In the genomic region with DNA sequence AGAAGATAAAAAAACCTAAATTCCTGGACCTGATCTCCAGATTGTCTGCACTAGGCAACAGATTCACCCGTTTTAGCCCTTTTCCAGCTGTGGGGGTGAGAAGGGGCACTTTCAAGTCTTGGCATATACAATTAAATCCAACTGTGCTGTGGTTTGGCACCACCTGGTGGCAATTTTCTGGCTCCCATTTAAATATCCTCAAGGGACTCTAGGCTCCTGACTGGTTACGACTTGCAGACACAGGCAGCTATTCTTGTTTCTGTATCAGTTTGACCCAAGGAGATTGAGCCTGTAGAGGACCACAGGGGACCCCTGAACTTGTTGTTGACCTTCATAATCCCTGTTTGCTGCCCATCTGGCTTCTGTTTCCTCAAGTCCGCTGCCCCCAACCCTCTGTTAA, we compare ENCODE assay signal across 9 mouse cellular contexts.
A peak's percentile ranks its signal among the peaks of the same experiment; 100 is the strongest.
DNase-seq lines count a peak whose midpoint lies in the region; ATAC-seq lines count a peak whose summit lies in the region.
"Had no signal": no experiment of that assay in that cellular context is flagged by ENCODE, and none has a peak within 500 bp of the region (broad histone marks: within the 10 kb centered on the region; RNA-seq: fewer than 3 reads in every experiment).

No protein-coding gene starts in this region.

- peaks cover 24% of the 10 kb centered on the region for H3K4me1 ChIP-seq in limb, embryonic 10.5 days
- H3K4me1 ChIP-seq: stomach, embryonic 15.5 days had no signal

- DNase-seq in heart, adult 11 months: peak; percentile 81
- no peak for DNase-seq in heart, postnatal 36 days
- peak; percentile 42 for DNase-seq in testis, postnatal 10 days (ENCODE audit: low spot score)
- DNase-seq in testis, postnatal 14 days (ENCODE audit: low spot score): no peak
- DNase-seq in fibroblast of lung, adult 2 months (ENCODE audit: low read depth): peak; percentile 1
- DNase-seq in limb, embryonic 10.5 days (ENCODE audit: low spot score): peak; percentile 78

- no peaks in the 10 kb centered on the region for H3K36me3 ChIP-seq in limb, embryonic 10.5 days
- H3K36me3 ChIP-seq: stomach, embryonic 15.5 days had no signal

- ATAC-seq in monocyte, adult 5-6 weeks (replicated peaks; ENCODE audit: insufficient number of reproducible peaks, low FRiP score, low TSS enrichment, poor library complexity, severe bottlenecking): no peak
- no peak for ATAC-seq in megakaryocyte progenitor cell, adult 5-6 weeks (replicated peaks; ENCODE audit: poor library complexity)

- H3K4me3 ChIP-seq in limb, embryonic 10.5 days: no peak overlapping the region
- H3K4me3 ChIP-seq: stomach, embryonic 15.5 days had no signal

- no peaks in the 10 kb centered on the region for H3K9me3 ChIP-seq in limb, embryonic 10.5 days (replicated peaks)
- H3K9me3 ChIP-seq: stomach, embryonic 15.5 days had no signal

- 0 out of 2 replicates have a peak, but pooled peaks cover 6% of the 10 kb centered on the region for H3K27me3 ChIP-seq in limb, embryonic 10.5 days (ENCODE audit: low read depth, poor library complexity, severe bottlenecking)
- H3K27me3 ChIP-seq: stomach, embryonic 15.5 days had no signal

- intact Hi-C loops in heart, postnatal 36 days (cut with DNase I): no loop called here

- no peak overlapping the region for H3K27ac ChIP-seq in limb, embryonic 10.5 days
- H3K27ac ChIP-seq: stomach, embryonic 15.5 days had no signal

- 9% methylated on average over 3 of the region's 3 CpGs for WGBS in limb, embryonic 10.5 days

Comparison
In these comparisons a context has a peak if more than half of its experiments do, and no peak if none do; other contexts are left out.
1. DNase-seq: peak in heart, adult 11 months (single experiment), testis, postnatal 10 days (single experiment), fibroblast of lung, adult 2 months (single experiment) and limb, embryonic 10.5 days (single experiment); none in heart, postnatal 36 days (0 of 2) and testis, postnatal 14 days (single experiment).